Mouse (Mus musculus) limb, embryonic 15.5 days (tissue): ENCODE measurements at regions not wholly inside any gene's neighbourhood (a gene's known extent, or its start where the extent isn't known, plus 50 kb on each side); places are given as distances from the start of the nearest gene placed in this dataset. TPM values are rescaled to one million over a fixed set of nuclear protein-coding genes. Genes with fewer than 3 reads are reported as not detected.
A peak's percentile ranks its signal among the peaks of the same experiment; 100 is the strongest.

Experiments used
- ATAC-seq: fragments of 200-750 bp; cut with Nextera tagmentation; 2 replicates; pipeline ENCODE4 v1.8.0; 2017; ENCODE audit warnings: low read depth, moderate TSS enrichment; ENCODE audit not compliant: insufficient number of reproducible peaks, low FRiP score, low TSS enrichment
- H3K27ac ChIP-seq: fragments of 300-500 bp; sonication (generic); 2 replicates; pipeline ENCODE4 v1.5.1; 2015; ENCODE audit warnings: moderate library complexity, mild to moderate bottlenecking, inconsistent platforms
- H3K27me3 ChIP-seq: fragments of 300-500 bp; sonication (generic); 2 replicates; pipeline ENCODE4 v1.6.1; 2015; ENCODE audit warnings: inconsistent platforms
- H3K36me3 ChIP-seq: fragments of 300-500 bp; sonication (generic); 2 replicates; pipeline ENCODE4 v1.6.1; 2015; ENCODE audit warnings: inconsistent platforms
- H3K4me1 ChIP-seq: fragments of 300-500 bp; sonication (generic); 2 replicates; pipeline ENCODE4 v1.6.1; 2015; ENCODE audit warnings: inconsistent platforms
- H3K4me2 ChIP-seq: fragments of 300-500 bp; sonication (generic); 2 replicates; pipeline ENCODE4 v1.6.1; 2015; ENCODE audit warnings: mild to moderate bottlenecking, inconsistent platforms
- H3K4me3 ChIP-seq: fragments of 300-500 bp; sonication (generic); 2 replicates; pipeline ENCODE4 v1.5.1; 2015; ENCODE audit warnings: mild to moderate bottlenecking, inconsistent platforms
- H3K9ac ChIP-seq: fragments of 300-500 bp; sonication (generic); 2 replicates; pipeline ENCODE4 v1.6.1; 2015; ENCODE audit warnings: inconsistent platforms
- H3K9me3 ChIP-seq: fragments of 300-500 bp; sonication (generic); 2 replicates; pipeline ENCODE4 v1.6.1; 2016; ENCODE audit warnings: inconsistent platforms
- WGBS: fragments of 180-500 bp; shearing (Covaris S2); methylation state at CpG from one replicate; pipeline ENCODE4 v1.1.7; 2015; 5-methylcytosine and 5-hydroxymethylcytosine counted together
- microRNA-seq: library from miRNA; unstranded; fragments of <30 nt; microRNA quantifications from one replicate; pipeline ENCODE4, GENCODE M21; 2016

- Histone ChIP-seq H3K27ac (no peak overlapping the region), H3K27me3 (peaks cover 83% of the 10 kb centered on the region), H3K4me1 (peaks cover 14% of the 10 kb centered on the region), H3K4me3 (peak overlapping the region; percentile 33), H3K36me3 (no peaks in the 10 kb centered on the region), H3K4me2 (peak overlapping the region; percentile 65), H3K9ac (peak overlapping the region; percentile 17; the same call in 1 of the 2 replicates), H3K9me3 (no peaks in the 10 kb centered on the region)
- ATAC-seq, result no peak
- under 1% methylated on average over 28 of the region's 35 CpGs for WGBS
These were observed 51.6 kb upstream of the Gata5 start for GRCm38 (mm10) chr2:180385967-180386688.

GRCm38 (mm10) chr2:180385231-180385895 lies 50.9 kb upstream of the Gata5 start:
- WGBS, result 3% methylated on average over 23 of the region's 26 CpGs
- peaks cover 14% of the 10 kb centered on the region for H3K4me1 ChIP-seq
- no peak overlapping the region for H3K27ac ChIP-seq
- H3K4me3 ChIP-seq, result peak overlapping the region; percentile 33
- H3K4me2 ChIP-seq, result peak overlapping the region; percentile 65; the same call in 1 of the 2 replicates
- H3K9me3 ChIP-seq, result no peaks in the 10 kb centered on the region
- H3K9ac ChIP-seq, result no peak overlapping the region
- ATAC-seq, result peak; percentile 74
- H3K27me3 ChIP-seq, result peaks cover 75% of the 10 kb centered on the region
- no peaks in the 10 kb centered on the region for H3K36me3 ChIP-seq

Small RNAs in the stretch of these regions (microRNA-seq; reads per million reads assigned to microRNA genes)
- gene Mir133a-2 (not detected), gene Mir1a-1 (not detected)
